Mouse (Mus musculus) kidney, postnatal 0 days (tissue): ENCODE measurements around the gene Exosc2. TPM values are rescaled to one million over a fixed set of nuclear protein-coding genes. Genes with fewer than 3 reads are reported as not detected.

ENCODE experiments used
- ATAC-seq: fragments of 200-750 bp; cut with Nextera tagmentation; replicated peaks from 2 replicates; pipeline ENCODE4 v1.8.0; 2017; ENCODE audit warnings: low read depth, moderate number of reproducible peaks, moderate TSS enrichment, moderate library complexity; ENCODE audit not compliant: low FRiP score
- DNase-seq: peaks from one replicate; pipeline ENCODE4 v3.0.0-alpha.2; 2016; ENCODE audit warnings: low spot score
- H3K27ac ChIP-seq: fragments of 300-500 bp; sonication (generic); 2 replicates; pipeline ENCODE4 v1.5.1; 2014; ENCODE audit warnings: mild to moderate bottlenecking
- H3K27me3 ChIP-seq: fragments of 300-500 bp; sonication (generic); 2 replicates; pipeline ENCODE4 v1.6.1; 2014; ENCODE audit warnings: low read length, mixed read lengths; ENCODE audit not compliant: insufficient read depth
- H3K36me3 ChIP-seq: fragments of 300-500 bp; sonication (generic); 2 replicates; pipeline ENCODE4 v1.6.1; 2014; ENCODE audit warnings: low read length, mixed read lengths; ENCODE audit not compliant: insufficient read depth
- H3K4me1 ChIP-seq: fragments of 300-500 bp; sonication (generic); replicated peaks from 2 replicates; pipeline ENCODE4 v1.6.1; 2014; ENCODE audit warnings: antibody characterized with exemption, low read length, mixed read lengths; ENCODE audit not compliant: insufficient read depth
- H3K4me2 ChIP-seq: fragments of 300-500 bp; sonication (generic); 2 replicates; pipeline ENCODE4 v1.6.1; 2014; ENCODE audit warnings: mild to moderate bottlenecking, low read length, moderate library complexity, mixed read lengths
- H3K4me3 ChIP-seq: fragments of 300-500 bp; sonication (generic); replicated peaks from 2 replicates; pipeline ENCODE4 v1.5.1; 2014; ENCODE audit warnings: low read depth, low read length
- H3K9ac ChIP-seq: fragments of 300-500 bp; sonication (generic); 2 replicates; pipeline ENCODE4 v1.6.1; 2014; ENCODE audit warnings: low read depth, low read length
- H3K9me3 ChIP-seq: fragments of 300-500 bp; sonication (generic); replicated peaks from 2 replicates; pipeline ENCODE4 v1.6.1; 2016; ENCODE audit warnings: low read length, inconsistent platforms, mixed read lengths
- CTCF ChIP-seq: IDR thresholded peaks from 2 replicates; pipeline ENCODE4 v1.5.1; 2016; ENCODE audit warnings: antibody characterized with exemption, low read depth, mild to moderate bottlenecking, moderate library complexity
- WGBS: fragments of 180-500 bp; shearing (Covaris S2); extraction: QIAGEN DNeasy Blood & Tissue Kit; methylation state at CpG from one replicate; pipeline ENCODE4 v1.1.7; 2014; 5-methylcytosine and 5-hydroxymethylcytosine counted together
- polyA plus RNA-seq: library from polyadenylated mRNA; unstranded; fragments of >200 nt; fragmentation: Nextera tagmentation; extraction: Ambion mirVana; gene quantifications from 2 replicates; pipeline ENCODE4 v1.2.1, GENCODE M21; 2015

Gene Exosc2
- polyA plus RNA-seq, 1 experiment from 2014 or later, result 35.9 TPM

- no peak for ATAC-seq
- Histone ChIP-seq H3K4me3 (no peak overlapping the region), H3K36me3 (no peaks in the 10 kb centered on the region), H3K9me3 (no peaks in the 10 kb centered on the region), H3K27ac (no peak overlapping the region), H3K4me1 (peaks cover 11% of the 10 kb centered on the region; the same call in 1 of the 2 replicates), H3K4me2 (no peak overlapping the region), H3K9ac (no peak overlapping the region), H3K27me3 (peaks cover 92% of the 10 kb centered on the region)
- 1% methylated on average over 22 of the region's 22 CpGs for WGBS
- peak; percentile 56 for TF ChIP-seq CTCF
- DNase-seq, result peak; percentile 73
Observed at GRCm38 (mm10) chr2:31637807-31638206, 32.7 kb upstream of the Exosc2 start.

GRCm38 (mm10) chr2:31638581-31639465 lies 31.7 kb upstream of the Exosc2 start:
- no peak for TF ChIP-seq CTCF
- peaks cover 92% of the 10 kb centered on the region for H3K27me3 ChIP-seq
- 3% methylated on average over 33 of the region's 34 CpGs for WGBS
- 0 out of 2 replicates have a peak overlapping the region, but pooled peaks have one; percentile 8 for H3K4me3 ChIP-seq
- peaks cover 11% of the 10 kb centered on the region; the same call in 1 of the 2 replicates for H3K4me1 ChIP-seq
- no peak overlapping the region for H3K9ac ChIP-seq
- no peak overlapping the region for H3K4me2 ChIP-seq
- no peak for ATAC-seq
- DNase-seq, result no peak
- no peak overlapping the region for H3K27ac ChIP-seq
- H3K9me3 ChIP-seq, result no peaks in the 10 kb centered on the region
- H3K36me3 ChIP-seq, result no peaks in the 10 kb centered on the region

- H3K9me3 ChIP-seq, result no peaks in the 10 kb centered on the region
- peaks cover 11% of the 10 kb centered on the region; the same call in 1 of the 2 replicates for H3K4me1 ChIP-seq
- no peak overlapping the region for H3K9ac ChIP-seq
- WGBS, result 3% methylated on average over 13 of the region's 13 CpGs
- H3K4me3 ChIP-seq, result 0 out of 2 replicates have a peak overlapping the region, but pooled peaks have one; percentile 8
- TF ChIP-seq CTCF, result no peak
- H3K27me3 ChIP-seq, result peaks cover 92% of the 10 kb centered on the region
- H3K36me3 ChIP-seq, result no peaks in the 10 kb centered on the region
- ATAC-seq (no peak), DNase-seq (no peak)
- H3K4me2 ChIP-seq, result no peak overlapping the region
- no peak overlapping the region for H3K27ac ChIP-seq
Observed at GRCm38 (mm10) chr2:31639466-31639760, 31.1 kb upstream of the Exosc2 start.

- H3K4me1 ChIP-seq, result peaks cover 11% of the 10 kb centered on the region; the same call in 1 of the 2 replicates
- no peak within 1 kb of the TSS for H3K27ac ChIP-seq
- H3K36me3 ChIP-seq, result no peaks in the 10 kb centered on the region
- WGBS, result 1% methylated on average over 41 of the region's 41 CpGs
- H3K9ac ChIP-seq, result no peak within 1 kb of the TSS
- H3K27me3 ChIP-seq, result peaks cover 91% of the 10 kb centered on the region
- H3K9me3 ChIP-seq, result no peaks in the 10 kb centered on the region
- no peak for TF ChIP-seq CTCF
- no peak for ATAC-seq
- peak within 1 kb of the TSS; percentile 16; the same call in 1 of the 2 replicates for H3K4me2 ChIP-seq
- no peak for DNase-seq
- H3K4me3 ChIP-seq, result 0 out of 2 replicates have a peak within 1 kb of the TSS, but pooled peaks have one; percentile 8
Observed at GRCm38 (mm10) chr2:31639901-31640608, 30.5 kb upstream of the Exosc2 start, which contains the start of gene Prdm12. Gene Prdm12 (plus strand): TSS chr2:31640037.

GRCm38 (mm10) chr2:31640609-31641507 lies 29.7 kb upstream of the Exosc2 start:
- no peak for ATAC-seq
- Histone ChIP-seq H3K36me3 (no peaks in the 10 kb centered on the region), H3K9me3 (no peaks in the 10 kb centered on the region), H3K27me3 (peaks cover 87% of the 10 kb centered on the region), H3K9ac (no peak overlapping the region), H3K4me1 (peaks cover 8% of the 10 kb centered on the region; the same call in 1 of the 2 replicates), H3K4me3 (no peak overlapping the region), H3K27ac (no peak overlapping the region), H3K4me2 (peak overlapping the region; percentile 16; the same call in 1 of the 2 replicates)
- TF ChIP-seq CTCF, result no peak
- DNase-seq, result no peak
- WGBS, result under 1% methylated on average over 48 of the region's 48 CpGs
